In the genomic region with DNA sequence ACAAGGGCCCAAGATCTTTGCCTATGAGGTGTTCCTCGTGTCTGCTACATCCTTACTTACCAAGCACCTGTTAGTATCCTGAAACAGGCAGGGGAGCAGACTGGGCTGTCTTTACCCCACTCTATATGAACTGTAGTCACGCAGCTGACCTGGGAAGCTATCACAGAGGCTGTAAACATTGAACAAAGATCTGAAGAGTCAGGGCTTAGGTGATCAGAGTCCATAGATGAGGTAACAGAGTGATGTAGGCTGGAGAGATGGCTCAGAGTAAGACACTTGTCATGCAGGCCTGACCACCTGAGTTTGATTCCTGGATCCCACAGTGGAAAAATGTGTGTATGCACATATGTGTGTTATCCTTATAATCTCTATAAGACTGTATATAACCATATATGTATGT, we compare ENCODE assay signal across 26 mouse cellular contexts.
"Had no signal": no experiment of that assay in that cellular context is flagged by ENCODE, and none has a peak within 500 bp of the region (broad histone marks: within the 10 kb centered on the region; RNA-seq: fewer than 3 reads in every experiment).

No protein-coding gene starts in this region.

- H3K9me3 ChIP-seq: heart, embryonic 13.5 days; heart, embryonic 15.5 days; hindbrain, embryonic 10.5 days; hindbrain, embryonic 12.5 days; kidney, embryonic 15.5 days; limb, embryonic 10.5 days had no signal

- DNase-seq: gastrocnemius, adult 2 months; gastrocnemius, postnatal 10 days; gastrocnemius, postnatal 25 days; heart, adult 2 months; heart, postnatal 4 days; kidney, adult 18-20 months; kidney, adult 9 months; kidney, postnatal 14 days; kidney, postnatal 36 days; layer of hippocampus, adult 9-11 months; layer of hippocampus, postnatal 36 days; liver had no signal

- H3K36me3 ChIP-seq: heart, embryonic 13.5 days; heart, embryonic 15.5 days; hindbrain, embryonic 10.5 days; hindbrain, embryonic 12.5 days; kidney, embryonic 15.5 days; limb, embryonic 10.5 days; limb, embryonic 12.5 days had no signal

- H3K4me3 ChIP-seq: gastrocnemius, adult 2 months; heart, adult 2 months; heart, embryonic 13.5 days; heart, embryonic 15.5 days; hindbrain, embryonic 10.5 days; hindbrain, embryonic 12.5 days; kidney, embryonic 15.5 days; limb, embryonic 10.5 days; limb, embryonic 12.5 days had no signal

- ATAC-seq: forebrain, embryonic 16.5 days; hindbrain, embryonic 16.5 days had no signal

- H3K9ac ChIP-seq: heart, embryonic 13.5 days; heart, embryonic 15.5 days; hindbrain, embryonic 12.5 days; hindbrain, embryonic 14.5 days; kidney, embryonic 15.5 days; limb, embryonic 12.5 days; liver, embryonic 14.5 days had no signal

- H3K27me3 ChIP-seq: heart, embryonic 15.5 days; hindbrain, embryonic 12.5 days; kidney, embryonic 15.5 days; limb, embryonic 12.5 days had no signal

- H3K27ac ChIP-seq: gastrocnemius, adult 2 months; heart, embryonic 13.5 days; heart, embryonic 15.5 days; hindbrain, embryonic 10.5 days; hindbrain, embryonic 12.5 days; hindbrain, embryonic 14.5 days; kidney, postnatal 0 days; limb, embryonic 10.5 days; limb, embryonic 12.5 days; liver, embryonic 14.5 days had no signal

- H3K4me2 ChIP-seq: heart, embryonic 11.5 days; heart, embryonic 13.5 days; heart, embryonic 15.5 days; hindbrain, embryonic 12.5 days; hindbrain, embryonic 14.5 days; kidney, embryonic 15.5 days; limb, embryonic 12.5 days; liver, embryonic 11.5 days had no signal
